Mouse (Mus musculus): ENCODE measurements around the gene Napsa. TPM values are rescaled to one million over a fixed set of nuclear protein-coding genes. Genes with fewer than 3 reads are reported as not detected.

The Napsa gene
- total RNA-seq, 2 experiments from 2014 or later, result 0.37 TPM; not detected in 1

DNA sequence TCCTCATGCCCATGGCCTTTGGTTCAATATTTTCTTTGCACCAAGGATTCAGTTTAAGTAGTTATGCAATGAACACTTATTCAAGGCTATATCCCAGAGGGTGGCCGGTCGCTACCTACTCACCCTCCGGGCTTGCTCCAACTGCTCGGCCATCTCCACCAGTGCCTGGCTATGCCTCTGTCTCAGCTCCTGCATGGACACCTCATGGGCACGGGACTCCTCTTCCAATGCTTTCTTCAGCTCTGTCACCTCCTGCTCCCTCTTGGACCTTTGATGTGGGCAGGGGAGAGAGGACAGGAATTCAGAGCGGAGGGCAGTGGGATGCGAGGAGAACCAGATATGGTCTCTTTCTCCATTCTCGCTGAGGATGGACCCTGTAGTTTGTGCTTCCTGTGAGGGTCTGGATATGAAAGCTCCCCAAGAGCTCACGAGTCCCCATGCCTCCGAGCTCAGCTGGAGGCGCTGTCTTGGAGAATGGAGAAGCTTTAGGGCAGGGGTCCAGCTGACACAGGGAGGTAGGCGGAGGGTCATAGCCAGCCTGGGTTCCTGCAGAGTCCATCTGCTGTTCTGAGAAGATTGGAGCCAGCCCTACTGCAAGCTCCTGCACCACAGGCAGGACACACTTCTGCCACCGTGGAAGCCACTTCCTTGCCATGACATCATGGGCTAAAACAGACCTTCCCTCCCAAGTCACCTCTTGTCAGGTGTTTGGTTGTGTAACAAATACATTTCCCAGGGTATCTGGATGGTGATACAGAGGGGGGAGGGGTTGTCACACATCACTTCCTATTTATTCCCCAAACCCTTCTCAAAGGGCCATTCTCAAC is 53.3 kb downstream of the Napsa start:
- DNase-seq (ENCODE audit: low spot score in 2 of 2), result no peak

DNA sequence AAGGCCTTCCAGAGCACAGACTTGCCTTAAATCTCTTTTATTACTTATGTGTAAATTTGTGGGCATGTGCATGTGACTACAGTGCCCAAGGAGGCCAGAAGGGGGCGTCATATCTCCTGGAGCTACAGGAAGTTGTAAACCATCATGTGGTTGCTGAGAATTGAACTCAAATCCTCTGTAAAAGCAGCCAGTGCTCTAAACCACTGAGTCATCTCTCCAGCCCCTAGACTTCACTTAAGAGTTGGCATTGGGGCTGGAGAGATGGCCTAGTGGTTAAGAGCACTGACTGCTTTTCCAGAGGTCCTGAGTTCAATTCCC is 53.8 kb downstream of the Napsa start:
- no peak for DNase-seq (ENCODE audit: low spot score in 2 of 2)

DNA sequence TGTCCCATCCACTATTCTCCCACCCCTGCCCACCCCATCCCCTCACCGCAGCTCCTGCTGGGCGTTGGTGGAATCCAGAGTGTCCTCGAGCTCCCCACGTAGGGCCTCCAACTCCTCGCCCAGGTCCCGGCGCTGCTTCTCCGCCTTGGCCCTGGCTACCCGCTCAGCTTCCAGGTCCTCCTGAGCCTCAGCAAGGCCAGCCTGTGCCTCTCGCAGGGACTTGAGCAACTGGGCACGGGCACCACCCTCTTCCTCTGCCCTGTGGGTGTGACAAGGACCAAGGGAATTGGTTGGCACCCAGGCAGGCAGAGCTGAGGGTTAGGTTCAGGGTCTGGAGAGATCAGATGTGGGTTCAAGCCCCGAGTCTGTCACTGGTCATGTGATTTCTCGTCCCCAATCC is 54.8 kb downstream of the Napsa start:
- DNase-seq (ENCODE audit: low spot score in 2 of 2), result no peak

DNA sequence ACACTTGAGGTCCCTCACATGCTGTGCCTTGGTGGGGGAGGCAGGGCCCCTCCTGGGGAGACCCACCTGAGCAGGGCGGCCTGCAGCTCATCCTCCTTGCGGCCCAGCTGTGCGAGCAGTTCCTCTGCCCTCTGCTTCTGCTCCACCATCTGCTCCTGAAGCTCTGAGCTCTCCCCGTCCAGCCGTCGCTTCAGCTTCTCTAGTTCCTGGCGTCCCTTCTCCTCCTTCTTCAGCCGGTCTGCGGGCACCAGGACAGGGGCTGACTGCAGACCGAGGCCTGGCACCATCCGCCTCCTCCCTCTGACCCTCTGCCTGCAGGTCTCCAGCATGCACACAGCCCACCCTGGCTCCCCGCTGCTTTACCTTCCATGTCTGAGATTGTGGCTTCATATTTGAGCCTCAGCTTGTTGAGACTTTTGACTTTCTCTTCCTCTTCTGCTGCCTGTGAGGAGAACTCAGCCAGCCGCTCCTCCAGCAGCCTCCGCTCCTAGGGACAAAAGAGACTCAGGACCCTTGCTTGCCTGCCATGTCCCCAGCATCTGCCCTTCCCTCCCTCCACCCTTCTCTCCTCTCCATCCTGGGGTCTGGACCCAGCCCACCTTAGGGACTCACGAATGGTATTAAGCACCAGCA is 56.3 kb downstream of the Napsa start:
- no peak for DNase-seq (ENCODE audit: low spot score in 2 of 2)

DNA sequence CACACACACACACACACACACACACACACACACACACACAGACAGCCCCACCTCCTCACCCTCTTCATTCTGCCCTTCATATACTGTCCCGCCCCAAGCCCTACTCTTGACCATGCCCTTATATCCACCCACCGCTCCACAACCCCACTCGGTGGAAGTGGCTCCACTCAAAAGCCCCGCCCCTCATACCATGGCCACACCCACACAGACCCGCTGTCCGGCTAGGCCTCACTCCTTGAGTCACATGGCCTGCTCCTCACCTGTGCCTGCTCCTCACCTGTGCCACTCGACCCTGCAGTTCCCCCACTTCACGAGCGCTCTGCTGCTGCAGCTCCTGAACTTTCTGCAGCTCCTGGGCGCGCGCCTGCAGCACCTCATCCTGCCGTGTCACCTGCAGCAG is 58.3 kb downstream of the Napsa start:
- no peak for DNase-seq (ENCODE audit: low spot score in 2 of 2)

DNA sequence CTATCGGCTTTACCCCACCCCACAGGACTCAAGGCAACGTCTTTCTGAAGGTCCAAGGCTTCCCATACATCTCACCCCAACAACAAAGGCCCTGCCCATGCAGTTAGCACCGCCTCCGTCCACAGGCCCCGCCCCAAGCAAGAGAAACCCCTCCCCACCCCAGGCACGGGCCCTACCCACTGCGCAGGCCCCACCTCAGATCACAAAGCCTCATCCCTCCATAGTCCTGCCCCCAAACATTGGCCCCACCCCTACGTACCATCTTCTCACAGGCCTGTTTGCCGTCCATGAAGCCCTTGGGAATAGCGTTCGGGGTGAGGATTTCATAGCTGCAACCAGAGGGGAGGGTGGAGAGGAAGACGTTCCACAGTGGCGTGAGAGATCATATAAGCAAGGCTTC is 60.5 kb downstream of the Napsa start:
- DNase-seq (ENCODE audit: low spot score in 2 of 2), result no peak

DNA sequence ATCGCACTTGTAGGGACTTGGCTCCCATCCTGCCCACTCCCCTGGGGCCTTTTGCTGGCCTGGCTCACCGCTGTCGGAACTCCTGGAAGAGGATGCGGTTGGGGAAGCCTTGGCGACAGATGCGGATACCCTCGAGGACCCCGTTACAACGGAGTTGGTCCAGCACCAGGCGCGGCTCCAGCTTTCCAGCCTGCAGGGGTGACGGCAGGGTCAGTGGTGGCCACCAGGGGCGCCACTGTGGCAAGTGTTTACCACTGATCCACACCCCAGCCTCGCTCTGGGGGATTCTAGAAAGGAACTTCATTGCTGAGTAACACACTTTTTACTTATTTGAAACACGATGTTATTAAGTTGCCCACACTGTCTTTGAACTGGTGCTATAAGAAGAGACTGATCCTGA is 61.2 kb downstream of the Napsa start:
- no peak for DNase-seq (ENCODE audit: low spot score in 2 of 2)

Small RNA genes within 50 kb of the gene (microRNA-seq; reads per million reads assigned to microRNA genes)
- 0 to 0.99 reads per million in 2 experiments for gene Mir7053

Other genes starting within 250 kb of the Napsa start
- gene Syt3, start 188.3 kb upstream of the Napsa start, total RNA-seq (2021), result 10 to 100 TPM; 56.6 to 66.2 TPM
- gene 1700008O03Rik, start 186.6 kb upstream of the Napsa start, total RNA-seq (2021), result 1 to 10 TPM in 1 of 2 experiments, under 1 TPM in 1; 0.98 to 2.7 TPM
- 100 to 1,000 TPM; 284 to 289 TPM for gene Lrrc4b, start 143.4 kb upstream of the Napsa start, total RNA-seq (2021)
- gene Aspdh, start 107.0 kb upstream of the Napsa start, total RNA-seq (2021), result 1 to 10 TPM; 5.0 to 5.6 TPM
- gene Josd2, start 104.4 kb upstream of the Napsa start, total RNA-seq (2021), result 10 to 100 TPM; 76.7 to 77.9 TPM
- gene Emc10, start 75.9 kb upstream of the Napsa start, total RNA-seq (2021), result 100 to 1,000 TPM; 206 to 210 TPM
- gene Fam71e1, start 75.8 kb upstream of the Napsa start, total RNA-seq (2021), result 10 to 100 TPM; 15.1 to 15.5 TPM
- gene Mybpc2, start 47.7 kb upstream of the Napsa start, total RNA-seq (2021), result under 1 TPM; 0.12 to 0.28 TPM
- under 1 TPM; 0.12 to 0.21 TPM for gene Spib, start 40.3 kb upstream of the Napsa start, total RNA-seq (2021)
- 10 to 100 TPM in 1 of 2 experiments, 1 to 10 TPM in 1; 9.7 to 10.8 TPM for gene Pold1, start 23.5 kb upstream of the Napsa start, total RNA-seq (2021)
- gene Nr1h2, start 18.4 kb upstream of the Napsa start, total RNA-seq (2021), result 10 to 100 TPM; 75.2 to 85.6 TPM
- gene Kcnc3, start 18.3 kb downstream of the Napsa start, total RNA-seq (2021), result 100 to 1,000 TPM in 1 of 2 experiments, 10 to 100 TPM in 1; 94.5 to 111 TPM
- gene Myh14, start 98.5 kb downstream of the Napsa start, total RNA-seq (2021), result 10 to 100 TPM; 22.4 to 24.4 TPM
- gene Izumo2, start 136.4 kb downstream of the Napsa start, total RNA-seq (2021), result not detected
- 10 to 100 TPM; 25.5 to 26.5 TPM for gene Vrk3, start 176.0 kb downstream of the Napsa start, total RNA-seq (2021)
- under 1 TPM; 0.23 to 0.89 TPM for gene Zfp473, start 178.7 kb downstream of the Napsa start, total RNA-seq (2021)
- gene Nup62, start 243.7 kb downstream of the Napsa start, total RNA-seq (2021), result 10 to 100 TPM; 33.0 to 38.1 TPM
- 1 to 10 TPM; 1.8 to 2.3 TPM for gene Il4i1, start 244.0 kb downstream of the Napsa start, total RNA-seq (2021)
- gene Atf5, start 244.3 kb downstream of the Napsa start, total RNA-seq (2021), result 10 to 100 TPM; 21.2 to 27.8 TPM

All from left cerebral cortex, adult 18-20 months (tissue).